Mouse (Mus musculus): ENCODE measurements around the gene Cela1. TPM values are rescaled to one million over a fixed set of nuclear protein-coding genes. Genes with fewer than 3 reads are reported as not detected.

The Cela1 gene
- polyA plus RNA-seq (2011; ENCODE audit: insufficient read depth, insufficient read length, low read depth, missing spikeins): 2.0 and 2.4 TPM in 2 replicates

GRCm38 (mm10) chr15:100687430-100687971, at the start of gene Cela1:
Gene Cela1, minus strand, starts transcription at chr15:100687921.
- no peak within 1 kb of the TSS for H3K4me3 ChIP-seq (ENCODE audit: low read depth, low read length)
- TF ChIP-seq POLR2A (IDR thresholded peaks at IDR 0.05; ENCODE audit: insufficient read depth, low read length): no peak
- H3K36me3 ChIP-seq (ENCODE audit: control insufficient read depth, insufficient read depth, low read length, poor library complexity, severe bottlenecking): no peaks in the 10 kb centered on the region
- H3K9ac ChIP-seq (ENCODE audit: low read depth, poor library complexity, severe bottlenecking): no peak within 1 kb of the TSS
- peaks cover 10% of the 10 kb centered on the region for H3K9me3 ChIP-seq (replicated peaks; ENCODE audit: control insufficient read depth, insufficient read depth, low read length, poor library complexity, severe bottlenecking)
- H3K27ac ChIP-seq (ENCODE audit: insufficient read depth, low read length): no peak within 1 kb of the TSS
- H3K4me1 ChIP-seq (ENCODE audit: control insufficient read depth, insufficient read depth, low read length): no peaks in the 10 kb centered on the region
- H3K27me3 ChIP-seq (ENCODE audit: control insufficient read depth, insufficient read depth, low read length, poor library complexity, severe bottlenecking): no peaks in the 10 kb centered on the region

- Histone ChIP-seq H3K27me3 (ENCODE audit: control insufficient read depth, insufficient read depth, low read length, poor library complexity, severe bottlenecking) (no peaks in the 10 kb centered on the region), H3K4me1 (ENCODE audit: control insufficient read depth, insufficient read depth, low read length) (no peaks in the 10 kb centered on the region), H3K9me3 (replicated peaks; ENCODE audit: control insufficient read depth, insufficient read depth, low read length, poor library complexity, severe bottlenecking) (no peaks in the 10 kb centered on the region), H3K4me3 (ENCODE audit: low read depth, low read length) (peak overlapping the region; percentile 9; the same call in 1 of the 2 replicates), H3K27ac (ENCODE audit: insufficient read depth, low read length) (no peak overlapping the region), H3K9ac (ENCODE audit: low read depth, poor library complexity, severe bottlenecking) (no peak overlapping the region), H3K36me3 (ENCODE audit: control insufficient read depth, insufficient read depth, low read length, poor library complexity, severe bottlenecking) (no peaks in the 10 kb centered on the region)
- TF ChIP-seq POLR2A (IDR thresholded peaks at IDR 0.05; ENCODE audit: insufficient read depth, low read length): no peak
These were observed 48.2 kb upstream of the Cela1 start for GRCm38 (mm10) chr15:100735953-100736300.

GRCm38 (mm10) chr15:100735095-100735952, 47.6 kb upstream of the Cela1 start:
- Histone ChIP-seq H3K27ac (ENCODE audit: insufficient read depth, low read length) (no peak overlapping the region), H3K4me3 (ENCODE audit: low read depth, low read length) (peak overlapping the region; percentile 9; the same call in 1 of the 2 replicates), H3K36me3 (ENCODE audit: control insufficient read depth, insufficient read depth, low read length, poor library complexity, severe bottlenecking) (no peaks in the 10 kb centered on the region), H3K4me1 (ENCODE audit: control insufficient read depth, insufficient read depth, low read length) (no peaks in the 10 kb centered on the region), H3K27me3 (ENCODE audit: control insufficient read depth, insufficient read depth, low read length, poor library complexity, severe bottlenecking) (0 out of 2 replicates have a peak, but pooled peaks cover 1% of the 10 kb centered on the region), H3K9ac (ENCODE audit: low read depth, poor library complexity, severe bottlenecking) (no peak overlapping the region), H3K9me3 (replicated peaks; ENCODE audit: control insufficient read depth, insufficient read depth, low read length, poor library complexity, severe bottlenecking) (no peaks in the 10 kb centered on the region)
- TF ChIP-seq CTCF (IDR thresholded peaks at IDR 0.05; ENCODE audit: low read depth, low read length) (no peak), EP300 (IDR thresholded peaks at IDR 0.05; ENCODE audit: insufficient read depth, low read depth, low read length) (no peak), POLR2A (IDR thresholded peaks at IDR 0.05; ENCODE audit: insufficient read depth, low read length) (no peak)

GRCm38 (mm10) chr15:100732580-100732979, 44.9 kb upstream of the Cela1 start:
- Histone ChIP-seq H3K4me1 (ENCODE audit: control insufficient read depth, insufficient read depth, low read length) (no peaks in the 10 kb centered on the region), H3K9ac (ENCODE audit: low read depth, poor library complexity, severe bottlenecking) (no peak overlapping the region), H3K36me3 (ENCODE audit: control insufficient read depth, insufficient read depth, low read length, poor library complexity, severe bottlenecking) (no peaks in the 10 kb centered on the region), H3K27me3 (ENCODE audit: control insufficient read depth, insufficient read depth, low read length, poor library complexity, severe bottlenecking) (peaks cover 6% of the 10 kb centered on the region; the same call in 1 of the 2 replicates), H3K27ac (ENCODE audit: insufficient read depth, low read length) (no peak overlapping the region), H3K4me3 (ENCODE audit: low read depth, low read length) (no peak overlapping the region), H3K9me3 (replicated peaks; ENCODE audit: control insufficient read depth, insufficient read depth, low read length, poor library complexity, severe bottlenecking) (no peaks in the 10 kb centered on the region)
- TF ChIP-seq CTCF (IDR thresholded peaks at IDR 0.05; ENCODE audit: low read depth, low read length): no peak
- no peak for TF ChIP-seq EP300 (IDR thresholded peaks at IDR 0.05; ENCODE audit: insufficient read depth, low read depth, low read length)
- TF ChIP-seq POLR2A (IDR thresholded peaks at IDR 0.05; ENCODE audit: insufficient read depth, low read length): no peak

- Histone ChIP-seq H3K4me1 (ENCODE audit: control insufficient read depth, insufficient read depth, low read length) (no peaks in the 10 kb centered on the region), H3K4me3 (ENCODE audit: low read depth, low read length) (no peak overlapping the region), H3K9me3 (replicated peaks; ENCODE audit: control insufficient read depth, insufficient read depth, low read length, poor library complexity, severe bottlenecking) (no peaks in the 10 kb centered on the region), H3K9ac (ENCODE audit: low read depth, poor library complexity, severe bottlenecking) (no peak overlapping the region), H3K27me3 (ENCODE audit: control insufficient read depth, insufficient read depth, low read length, poor library complexity, severe bottlenecking) (peaks cover 6% of the 10 kb centered on the region; the same call in 1 of the 2 replicates), H3K36me3 (ENCODE audit: control insufficient read depth, insufficient read depth, low read length, poor library complexity, severe bottlenecking) (no peaks in the 10 kb centered on the region), H3K27ac (ENCODE audit: insufficient read depth, low read length) (no peak overlapping the region)
- TF ChIP-seq POLR2A (IDR thresholded peaks at IDR 0.05; ENCODE audit: insufficient read depth, low read length) (no peak), EP300 (IDR thresholded peaks at IDR 0.05; ENCODE audit: insufficient read depth, low read depth, low read length) (no peak), CTCF (IDR thresholded peaks at IDR 0.05; ENCODE audit: low read depth, low read length) (no peak)
These were observed 43.4 kb upstream of the Cela1 start for GRCm38 (mm10) chr15:100731081-100731480.

All from ES-Bruce4 (cell line).